Mouse (Mus musculus): Measurements from ENCODE around the gene Mettl22.

GRCm38 (mm10) chr16:8429531-8429930 is 41.1 kb upstream of the Mettl22 start:
- TF ChIP-seq EP300 (IDR thresholded peaks at IDR 0.05; ENCODE audit: low read depth) (no peak), CTCF (IDR thresholded peaks at IDR 0.05; ENCODE audit: low read depth) (no peak)

All from liver, embryonic 14.5 days (tissue).